Mouse (Mus musculus) spleen, postnatal 4 days (tissue): ENCODE data around the gene Rdh5.

Experiments
- DNase-seq, 2 experiments: peaks; one replicate each; pipeline ENCODE4 v3.0.0; 2022; ENCODE audit warnings: low spot score in 2 of 2

Rdh5 gene

DNA sequence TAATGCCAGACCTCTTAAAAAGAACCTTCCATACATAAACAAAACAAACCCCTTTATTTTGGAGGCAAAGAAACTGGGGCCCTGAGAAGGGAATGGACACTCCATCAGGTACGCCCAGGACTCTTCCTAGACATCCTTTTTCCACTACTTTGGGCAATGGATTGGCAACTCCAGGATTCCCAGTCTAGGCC, at the start of gene Rdh5:
Gene Rdh5 (minus strand): TSS at position 67 of the 191 bp plus-strand sequence.
- DNase-seq: no peak

DNA sequence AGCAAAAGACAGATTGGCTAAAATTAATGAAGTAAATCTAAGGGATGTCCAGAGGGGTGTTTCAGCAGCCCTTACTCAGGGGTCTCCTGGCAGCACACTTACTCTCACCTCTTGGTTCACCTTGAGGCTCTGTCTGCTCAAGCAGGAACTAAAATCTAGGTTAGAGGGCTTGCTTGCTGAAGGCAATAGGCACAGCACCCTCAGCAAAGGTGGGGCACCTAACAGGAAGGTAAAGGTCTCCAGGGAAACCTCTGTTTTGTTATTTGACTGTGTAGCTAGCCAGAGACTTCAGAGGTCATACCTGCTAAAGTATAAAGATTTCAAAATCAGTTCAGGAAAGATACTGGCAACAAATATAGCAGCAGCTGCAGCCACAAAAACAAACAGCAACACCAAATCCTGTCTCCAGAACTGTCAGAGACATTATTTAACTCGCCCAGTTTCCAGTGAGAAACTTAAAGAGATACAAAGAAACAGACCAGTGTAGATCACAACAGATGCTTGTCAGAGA, 48.1 kb upstream of the Rdh5 start:
- no peak for DNase-seq

DNA sequence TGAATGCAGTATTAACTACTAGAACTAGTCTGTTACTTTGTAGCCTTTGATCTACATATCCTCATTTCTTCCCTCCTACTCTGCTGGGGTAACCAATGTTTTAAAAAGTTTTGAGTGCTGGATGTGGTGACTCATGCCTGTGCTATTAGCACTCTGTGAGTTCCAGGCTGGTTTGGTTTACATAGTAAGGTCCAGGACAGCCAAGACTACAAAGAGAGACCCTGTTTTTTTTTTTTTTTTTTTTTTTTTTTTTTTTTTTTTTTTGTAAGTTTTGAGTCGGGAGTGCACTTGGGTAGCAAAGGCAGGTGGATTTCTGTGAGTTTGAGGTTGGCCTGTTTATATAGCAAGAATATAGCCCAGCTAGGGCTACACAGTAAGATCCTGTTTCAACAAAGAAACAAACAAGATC, 45.7 kb upstream of the Rdh5 start:
- no peak for DNase-seq

DNA sequence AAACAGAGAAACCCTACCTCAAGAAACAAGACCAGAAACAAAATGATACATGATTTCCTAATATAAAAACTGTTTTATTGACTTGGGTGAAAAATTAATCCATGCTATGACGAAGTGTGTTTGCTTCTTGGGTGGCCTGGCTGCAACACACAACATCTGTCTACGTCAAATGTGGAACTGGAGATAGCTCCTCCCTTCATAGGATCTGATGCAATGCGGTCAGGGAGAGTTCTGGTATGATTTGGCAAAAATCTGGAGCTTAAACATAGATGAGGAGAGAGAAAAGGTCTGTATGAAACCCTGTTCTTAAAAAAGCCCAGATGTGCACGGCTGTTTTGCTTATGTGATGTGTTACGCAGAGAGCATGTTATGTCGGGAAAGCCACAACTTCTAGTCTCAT, 43.2 kb upstream of the Rdh5 start:
- DNase-seq: no peak

DNA sequence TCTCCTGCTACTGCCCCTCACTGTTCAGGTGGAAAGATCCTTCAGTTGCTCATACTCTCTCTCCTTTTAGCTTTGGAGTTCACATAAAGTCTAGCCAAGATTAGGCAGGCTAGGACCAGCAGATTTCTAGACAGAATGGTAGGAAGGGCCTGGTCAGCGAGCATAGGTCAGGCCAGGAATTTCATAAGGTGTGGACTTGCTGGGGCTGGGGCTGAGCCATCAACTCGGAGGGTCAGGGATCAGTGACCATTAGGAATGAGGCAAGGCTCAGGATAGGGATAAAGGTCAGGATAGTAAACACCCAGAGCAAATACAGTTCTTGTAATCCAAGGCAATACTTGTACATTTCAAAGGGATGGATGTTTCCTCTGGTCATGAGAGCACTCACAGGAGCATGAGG, 42.3 kb upstream of the Rdh5 start:
- no peak for DNase-seq

DNA sequence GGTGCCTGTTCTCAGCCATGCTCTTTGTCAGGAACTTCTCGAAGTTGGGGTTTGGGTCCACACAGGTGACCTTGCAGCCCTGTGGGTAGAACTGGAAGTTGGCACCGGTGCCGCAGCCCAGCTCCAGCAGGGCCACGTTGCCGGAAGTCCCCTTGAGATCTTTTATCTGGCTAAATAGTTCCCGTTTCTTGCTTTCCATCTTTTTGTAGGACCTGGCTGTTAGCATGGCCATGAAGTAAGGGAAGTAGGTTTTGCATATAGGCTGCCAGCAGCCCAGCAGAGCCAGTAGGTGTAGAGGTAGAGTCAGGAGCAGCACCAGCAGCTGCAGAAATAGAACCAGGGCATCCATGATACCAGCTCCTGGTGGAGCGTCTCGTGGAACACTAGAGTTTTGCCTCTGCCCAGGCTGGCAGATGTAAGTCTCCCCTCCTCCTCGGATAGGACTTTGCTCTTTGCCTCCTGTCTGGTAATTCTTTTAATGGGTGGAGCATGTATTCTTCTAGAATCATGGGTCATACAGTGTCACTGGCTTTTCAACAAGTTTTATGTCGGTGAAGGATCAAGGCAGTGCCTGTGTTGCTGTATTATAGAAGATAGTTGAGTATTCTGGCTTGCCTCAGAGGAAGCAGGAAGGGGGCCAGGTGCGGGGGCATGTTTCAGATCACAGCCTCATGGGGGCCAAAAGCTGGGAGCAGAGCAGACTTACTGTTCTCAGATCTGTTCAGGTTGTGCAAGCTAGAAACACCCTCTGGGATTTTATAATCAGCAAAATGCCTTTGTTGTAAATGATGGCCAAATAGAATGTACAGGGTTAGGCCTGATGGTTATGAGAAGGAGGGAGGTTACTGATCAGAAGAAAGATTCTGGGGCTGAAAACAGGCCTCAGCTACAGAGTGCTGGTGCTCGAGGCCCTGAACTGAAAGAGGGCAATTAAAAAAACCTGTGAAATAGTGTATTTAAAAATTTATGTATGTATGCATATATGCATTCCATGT, 38.2 kb upstream of the Rdh5 start, which contains the start of gene Mettl7b:
Gene Mettl7b (minus strand): TSS at position 399 of the 995 bp plus-strand sequence.
- no peak for DNase-seq

DNA sequence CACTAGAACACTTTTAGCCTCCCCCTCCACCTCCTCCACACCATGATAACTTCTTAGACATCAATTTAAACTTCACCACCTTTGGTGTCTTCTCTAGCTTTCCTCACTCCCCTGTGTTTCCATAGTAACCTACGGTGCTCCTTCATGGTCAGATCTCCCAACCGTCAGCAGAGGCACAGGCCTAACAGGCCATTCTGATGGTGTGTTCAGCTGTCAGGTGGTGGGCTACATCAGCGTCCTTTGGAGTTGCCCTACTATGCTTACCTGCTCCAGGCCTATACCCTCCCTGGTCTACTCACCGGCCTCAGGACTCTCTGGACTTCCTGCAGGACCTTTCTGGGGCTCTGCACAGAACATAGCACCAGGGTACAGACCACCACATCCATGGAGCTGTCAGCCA, 37.5 kb upstream of the Rdh5 start:
- no peak for DNase-seq

DNA sequence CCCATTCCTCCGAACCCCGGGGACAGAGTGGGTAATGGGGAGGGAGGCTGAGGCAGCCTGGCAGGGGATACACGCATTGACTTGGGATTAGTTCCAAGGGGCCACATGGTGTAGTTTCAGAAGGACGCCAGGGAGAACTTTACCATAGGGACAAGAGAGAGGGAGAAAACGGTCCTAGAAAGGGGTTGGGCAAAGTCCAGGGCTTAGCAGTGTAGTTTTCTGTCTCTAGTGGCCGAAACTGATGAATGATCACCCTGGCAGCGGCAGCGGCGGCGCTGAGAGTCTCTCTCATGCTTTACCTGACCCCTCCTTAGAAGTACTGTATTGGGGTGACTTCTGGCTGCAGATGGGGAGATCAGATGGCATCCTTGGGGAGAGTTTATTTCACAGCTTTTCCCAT, 35.7 kb upstream of the Rdh5 start:
- no peak for DNase-seq

DNA sequence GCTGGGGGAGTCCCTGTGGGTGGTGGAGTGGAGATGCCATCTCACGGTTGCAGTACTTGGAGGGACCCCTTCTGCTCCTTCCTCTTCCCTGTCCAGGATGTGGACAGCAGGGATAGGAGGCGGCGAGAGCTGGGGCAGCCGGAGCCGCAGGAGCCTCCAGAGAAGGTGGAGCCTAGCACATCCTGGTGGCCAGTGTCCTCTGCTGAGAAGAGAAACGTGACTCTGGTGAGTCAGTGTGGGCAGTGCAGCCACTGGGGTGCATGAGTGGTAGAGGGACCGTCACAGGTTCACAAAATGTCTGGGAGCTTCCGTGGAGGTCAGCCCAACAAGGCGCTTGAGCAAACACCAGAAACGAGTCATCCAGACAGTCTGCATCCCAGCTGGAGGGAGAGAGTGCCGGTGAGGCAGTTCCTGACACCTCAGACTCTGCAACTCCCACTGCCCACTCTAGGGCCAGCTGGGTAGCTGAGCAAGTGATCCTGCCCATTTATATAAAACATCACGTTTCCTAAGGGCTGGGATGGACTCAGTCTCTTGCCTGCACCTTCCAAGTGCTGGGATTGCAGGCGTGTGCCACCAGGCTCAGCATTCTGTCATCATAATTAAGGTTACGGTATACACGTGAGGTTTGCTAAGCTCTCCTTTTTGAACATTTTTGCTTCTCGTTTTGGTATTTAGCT, 27.7 kb upstream of the Rdh5 start:
- DNase-seq: no peak

DNA sequence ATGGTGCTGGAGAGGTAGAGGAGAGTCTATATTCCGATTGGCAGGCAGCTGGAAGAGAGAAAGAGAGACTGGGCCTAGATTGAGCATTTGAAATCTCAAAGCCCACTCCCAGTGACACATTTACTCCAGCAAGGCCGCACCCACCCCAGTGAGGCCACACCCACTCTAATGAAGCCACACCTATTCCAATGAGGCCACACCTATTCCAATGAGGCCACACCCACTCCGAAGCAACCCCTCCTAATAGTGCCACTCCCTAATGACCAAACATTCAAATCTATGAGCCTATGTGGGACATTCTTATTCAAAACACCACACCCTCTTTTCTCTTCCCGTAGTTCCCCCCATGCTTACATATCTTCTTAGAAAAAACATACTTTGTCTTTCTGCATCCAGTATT, 24.8 kb upstream of the Rdh5 start:
- no peak for DNase-seq

DNA sequence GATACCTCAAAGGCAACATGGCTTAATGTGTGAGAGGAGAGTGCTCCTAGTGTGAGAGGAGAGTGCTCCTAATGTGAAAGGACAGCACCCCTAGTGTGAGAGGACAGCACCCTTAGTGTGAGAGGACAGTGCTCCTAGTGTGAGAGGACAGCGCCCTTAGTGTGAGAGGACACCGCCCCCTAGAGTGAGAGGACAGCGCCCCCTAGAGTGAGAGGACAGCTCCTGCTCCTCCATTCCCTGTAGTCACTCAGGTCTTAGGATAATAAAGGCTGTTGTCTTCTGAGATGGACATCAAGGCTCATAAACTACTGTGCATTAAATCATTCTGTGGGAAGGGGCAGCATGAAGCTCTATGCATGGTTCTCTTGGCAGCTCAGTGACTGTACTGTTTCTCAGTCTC, 23.0 kb upstream of the Rdh5 start:
- DNase-seq: no peak

DNA sequence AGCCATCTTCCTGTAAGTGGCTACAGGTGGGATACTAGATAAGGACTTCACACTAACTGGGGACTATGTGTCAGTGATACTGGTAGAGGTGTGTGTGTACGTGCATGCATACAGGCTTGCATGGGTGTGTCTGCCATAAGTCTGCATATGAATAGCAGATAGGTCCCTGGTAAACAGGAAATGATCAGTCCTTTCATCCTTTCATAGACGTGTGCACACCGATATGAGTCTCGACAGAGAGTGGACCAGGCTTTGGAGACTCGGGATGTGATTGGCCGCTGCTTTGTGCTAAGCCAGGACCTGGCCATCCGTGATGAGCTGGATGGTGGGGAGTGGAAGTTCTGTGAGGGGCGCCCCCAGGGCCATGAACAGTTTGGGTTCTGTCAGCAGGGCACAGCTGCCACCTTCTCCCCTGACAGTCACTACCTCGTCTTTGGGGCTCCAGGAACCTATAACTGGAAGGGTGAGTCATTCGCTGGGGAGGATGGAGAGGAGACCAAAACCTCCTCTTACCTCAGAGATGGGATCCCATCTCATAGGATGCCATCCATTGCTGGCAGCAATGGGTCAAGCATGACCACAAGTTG, 17.9 kb upstream of the Rdh5 start:
- DNase-seq: no peak

DNA sequence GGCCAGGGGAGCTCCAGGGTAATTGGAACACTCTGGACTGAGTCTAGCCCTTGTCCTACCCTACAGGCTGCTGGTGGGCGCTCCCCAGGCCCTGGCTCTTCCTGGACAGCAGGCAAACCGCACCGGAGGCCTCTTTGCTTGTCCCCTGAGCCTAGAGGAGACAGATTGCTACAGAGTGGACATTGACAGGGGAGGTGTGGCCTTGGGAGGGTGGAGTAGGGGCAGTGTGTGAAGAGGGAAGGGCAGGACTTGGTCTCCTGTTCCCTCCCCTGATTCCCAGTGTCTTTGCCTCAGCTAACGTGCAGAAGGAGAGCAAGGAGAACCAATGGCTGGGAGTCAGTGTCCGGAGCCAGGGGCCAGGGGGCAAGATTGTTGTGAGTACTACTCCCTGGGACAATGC, 16.3 kb upstream of the Rdh5 start:
- no peak for DNase-seq

DNA sequence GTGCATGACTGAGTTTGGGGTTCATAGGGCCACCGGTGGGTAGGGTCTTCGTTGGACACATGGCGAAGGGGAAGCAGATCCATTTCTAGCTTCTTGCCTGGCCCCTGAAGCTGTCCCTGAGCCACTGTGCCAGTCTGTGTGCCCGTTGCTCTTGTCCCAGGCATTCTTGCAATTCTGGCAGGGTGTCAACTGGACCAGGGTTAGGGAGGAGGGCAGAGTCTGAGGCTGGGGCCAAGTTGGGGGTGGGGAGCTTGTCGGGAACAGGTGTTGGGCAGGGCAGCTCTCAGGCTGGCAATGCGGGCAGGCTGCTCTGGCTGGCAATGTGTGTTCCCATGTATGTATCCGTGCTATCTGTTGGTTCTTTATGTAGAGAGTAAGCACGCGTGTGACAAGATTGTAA, 15.8 kb upstream of the Rdh5 start:
- DNase-seq: no peak

DNA sequence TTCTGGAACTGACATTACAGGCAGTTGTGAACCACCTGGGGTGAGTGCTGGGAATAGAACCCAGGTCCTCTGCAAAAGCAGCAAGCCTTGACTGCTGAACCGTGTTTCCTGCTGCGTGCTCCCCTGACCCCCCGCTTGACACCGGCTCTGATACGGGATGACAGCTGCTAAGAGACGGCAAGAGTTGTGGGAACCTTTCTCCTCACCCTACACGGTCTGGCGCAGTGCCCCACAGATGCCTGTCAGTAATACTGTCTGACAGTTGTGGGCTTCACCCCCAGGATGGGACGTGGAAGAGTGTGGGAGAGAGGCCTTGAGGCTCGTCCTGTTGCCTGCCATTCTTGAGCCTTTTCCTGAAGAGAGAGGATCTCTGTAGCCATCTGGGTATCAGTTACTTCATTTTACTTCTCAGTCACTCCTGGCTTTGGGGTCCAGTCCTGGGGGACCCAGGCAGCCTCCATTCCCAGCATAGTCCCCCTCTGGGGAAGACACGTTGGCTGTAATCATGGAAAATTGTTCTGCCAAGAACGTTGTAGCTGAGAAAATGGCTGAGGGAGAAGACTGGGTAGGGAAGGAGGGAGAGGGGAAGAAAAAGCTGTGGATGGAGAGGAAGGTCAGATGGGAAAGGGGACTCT, 15.2 kb upstream of the Rdh5 start:
- DNase-seq: no peak

DNA sequence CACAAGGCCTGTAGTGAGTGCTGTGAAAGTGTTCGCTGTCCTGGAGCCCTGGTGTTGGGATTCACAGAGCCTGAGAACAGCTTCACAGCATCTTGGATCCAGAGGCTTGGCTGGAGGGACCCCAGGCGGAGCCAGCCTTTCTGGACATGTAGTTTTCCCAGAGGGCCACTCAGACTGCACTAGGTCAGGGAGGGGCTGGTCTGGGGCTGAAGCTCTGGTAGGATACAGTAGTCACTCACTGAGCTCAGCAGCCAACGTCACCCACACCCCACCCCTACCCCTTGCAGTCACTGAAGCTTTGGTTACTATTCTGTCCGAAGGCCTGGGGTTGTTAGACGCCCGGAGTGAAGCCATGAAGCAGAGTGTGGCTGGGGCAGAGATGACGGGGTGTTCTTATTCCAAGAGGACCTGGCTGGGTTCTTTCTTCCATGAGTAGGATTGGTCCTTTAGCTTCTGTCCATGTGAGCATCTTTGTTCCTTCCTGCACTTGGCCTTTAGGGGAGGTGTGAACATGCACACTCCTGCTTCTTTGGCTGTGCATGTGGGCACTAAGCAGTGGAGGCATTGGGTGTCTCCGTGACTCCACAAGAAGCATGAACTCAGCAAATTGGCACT, 13.2 kb upstream of the Rdh5 start:
- DNase-seq: no peak

DNA sequence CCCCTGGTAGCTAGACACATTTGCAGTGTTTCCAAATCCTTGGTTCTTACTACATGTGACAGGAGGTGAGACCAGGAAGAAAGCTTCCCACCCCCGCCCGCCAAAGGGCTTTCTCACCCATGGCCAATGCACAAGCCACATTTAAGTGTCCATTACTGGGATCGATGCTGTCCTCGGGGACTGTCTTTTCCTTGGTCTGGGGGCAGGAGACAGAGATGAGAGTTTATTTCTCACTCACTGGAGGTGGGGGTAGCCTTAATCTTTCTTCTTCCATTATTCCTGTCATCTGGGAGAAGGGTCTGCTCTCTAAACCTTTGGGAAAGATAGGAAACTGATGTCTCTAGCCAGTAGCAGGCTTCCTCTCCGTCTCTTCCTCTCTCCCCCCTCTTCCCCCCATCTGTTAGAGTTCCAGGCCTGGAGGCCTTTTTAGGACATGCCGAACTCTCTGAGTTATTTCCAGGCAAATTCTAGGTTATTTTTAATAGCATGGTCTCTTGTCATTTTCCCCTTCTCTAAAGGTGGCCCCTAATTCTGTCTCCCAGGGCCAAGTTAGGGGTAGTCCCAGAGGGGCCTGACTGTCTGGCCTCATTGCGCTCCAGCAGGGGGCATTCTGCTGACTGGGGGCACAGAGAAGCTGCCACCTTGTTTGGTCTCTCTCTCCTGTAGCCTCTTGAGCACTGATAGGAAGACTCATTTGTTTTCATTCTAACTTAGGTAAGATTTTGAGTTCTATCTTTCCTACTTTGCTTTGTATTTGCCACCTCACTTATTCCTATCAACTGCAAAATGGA, 12.5 kb upstream of the Rdh5 start:
- DNase-seq: no peak

DNA sequence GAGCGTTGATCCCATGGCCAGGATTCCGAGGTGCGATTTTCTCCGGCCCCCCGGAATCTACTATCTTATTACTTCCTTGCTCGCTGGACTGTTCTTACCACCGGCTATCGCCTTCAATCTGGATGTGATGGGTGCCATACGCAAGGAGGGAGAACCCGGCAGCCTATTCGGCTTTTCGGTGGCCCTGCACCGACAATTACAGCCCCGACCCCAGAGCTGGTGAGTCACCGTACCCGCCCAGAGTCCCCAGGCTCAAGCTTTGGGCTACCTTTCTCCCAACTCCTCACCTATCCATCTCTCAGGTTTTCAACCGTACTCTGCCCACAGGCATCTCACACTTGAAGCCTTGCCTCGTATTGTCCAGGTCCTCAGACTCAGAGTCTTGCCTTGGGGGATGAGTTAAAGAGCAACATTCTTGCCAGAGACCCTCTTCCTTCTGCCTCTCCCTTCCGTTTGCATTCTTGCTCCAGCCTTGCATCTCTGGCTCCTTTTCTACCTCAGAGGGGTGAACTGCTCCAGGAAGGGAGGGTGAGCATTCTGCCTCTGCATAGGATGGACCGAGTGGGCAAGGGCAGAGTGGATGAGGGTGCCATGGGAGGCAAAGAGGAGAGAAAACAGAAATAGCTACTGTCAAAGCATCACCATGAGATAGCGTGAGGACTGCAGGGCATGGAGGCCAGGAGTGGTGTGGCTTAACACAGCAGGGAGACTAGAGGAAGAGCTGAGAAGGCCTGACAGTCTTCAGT, 11.5 kb upstream of the Rdh5 start:
- DNase-seq: no peak

DNA sequence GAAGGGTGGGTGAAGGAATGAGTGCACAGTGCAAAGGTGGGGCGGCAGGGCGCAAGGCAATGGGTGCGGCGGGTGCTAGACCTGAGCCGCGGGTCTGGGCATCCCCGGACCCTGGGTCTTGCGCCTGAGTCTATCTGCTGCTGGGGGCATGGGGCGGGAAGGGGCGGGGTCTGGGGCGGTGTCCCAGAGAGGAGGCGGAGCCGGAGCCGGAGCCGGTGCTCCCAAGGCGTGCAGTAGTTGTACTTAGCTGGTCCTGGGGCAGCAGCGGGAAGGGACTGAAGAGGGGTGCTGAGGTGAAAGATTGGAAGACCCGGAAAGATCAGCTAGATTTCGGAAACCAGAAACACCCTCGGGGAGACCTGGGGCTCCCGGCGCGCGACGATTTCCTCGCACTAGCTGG, 10.9 kb upstream of the Rdh5 start, which contains the start of gene Itga7:
Gene Itga7 (plus strand): TSS at position 245 of the 400 bp plus-strand sequence.
- DNase-seq: no peak

DNA sequence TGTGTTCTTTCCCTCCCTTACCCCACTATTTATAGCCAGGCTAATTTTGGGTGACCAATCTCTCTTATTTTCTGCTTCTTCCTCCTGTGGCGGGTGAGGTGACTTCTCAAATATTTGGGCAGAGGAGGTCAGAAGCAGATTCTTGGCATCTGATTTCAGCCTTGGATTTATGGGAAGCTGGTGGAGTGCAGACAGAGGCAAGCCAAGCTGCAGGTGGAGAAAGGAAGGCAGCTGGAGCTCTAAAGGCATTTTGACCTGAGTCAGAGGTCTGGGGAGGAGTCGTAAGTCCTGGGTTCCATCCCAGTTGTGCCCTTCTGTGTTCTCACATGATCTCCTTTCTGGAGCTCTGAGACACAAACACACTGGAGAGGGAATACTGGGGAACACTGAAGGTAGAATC, 8.8 kb upstream of the Rdh5 start:
- DNase-seq: no peak
